Mouse (Mus musculus): Measurements from ENCODE around the gene Rnf215.

DNA sequence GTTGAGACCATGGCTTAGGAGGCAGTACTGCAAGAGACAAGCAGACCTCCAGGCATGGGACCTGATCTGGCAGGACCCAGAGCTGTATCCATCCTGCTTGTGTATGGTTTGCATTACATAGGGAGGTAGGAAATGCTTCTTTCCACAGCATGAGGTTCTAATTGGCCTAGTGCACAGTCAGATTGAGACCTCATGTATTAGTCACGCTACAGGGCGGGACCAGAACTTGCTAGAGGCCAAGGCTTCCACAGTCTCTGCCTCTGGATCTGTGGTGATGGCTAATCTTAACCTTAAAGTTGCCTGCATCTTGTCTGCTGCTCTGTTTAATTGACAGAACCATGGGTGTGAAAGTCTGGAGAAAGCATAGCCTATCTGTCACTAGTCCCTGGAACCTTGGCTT, 29.7 kb downstream of the Rnf215 start:
- TF ChIP-seq CTCF (conservative IDR thresholded peaks at IDR 0.05 in 1 of 2, IDR thresholded peaks at IDR 0.05 in 1 of 2; ENCODE audit: low read depth in 2 of 2, low read length in 2 of 2) (no peak), EP300 (IDR thresholded peaks at IDR 0.05; ENCODE audit: low read length) (peak; percentile 72), POLR2A (IDR thresholded peaks at IDR 0.05; ENCODE audit: low read depth, low read length) (no peak), MEF2A (IDR thresholded peaks at IDR 0.05; ENCODE audit: borderline replicate concordance, low read depth, low read length) (no peak), JUND (conservative IDR thresholded peaks at IDR 0.05; ENCODE audit: low read depth, low read length) (peak; percentile 75), KAT2A (IDR thresholded peaks at IDR 0.05; ENCODE audit: insufficient replicate concordance, low read length) (no peak), MXI1 (IDR thresholded peaks at IDR 0.05; ENCODE audit: low read depth, low read length) (no peak; the same call in 1 of the 2 replicates)
